Mouse (Mus musculus) layer of hippocampus, postnatal 10 days (tissue): ENCODE measurements at regions not wholly inside any gene's neighbourhood (a gene's known extent, or its start where the extent isn't known, plus 50 kb on each side); places are given as distances from the start of the nearest gene placed in this dataset.

Experiments used
- DNase-seq, 2 experiments: peaks; one replicate each; pipeline ENCODE4 v3.0.0; 2021; ENCODE audit warnings: low spot score in 2 of 2

- DNase-seq, result no peak
These were observed 354.2 kb upstream of the Hs6st1 start for GRCm38 (mm10) chr1:35713961-35714360.

- DNase-seq, result peak in 1 of 2 experiments; percentile 7
These were observed 352.3 kb upstream of the Hs6st1 start for GRCm38 (mm10) chr1:35715931-35716330.

GRCm38 (mm10) chr1:35717166-35717565 lies 351.0 kb upstream of the Hs6st1 start:
- DNase-seq, result no peak

GRCm38 (mm10) chr1:35717659-35718058 lies 350.5 kb upstream of the Hs6st1 start:
- no peak for DNase-seq

GRCm38 (mm10) chr1:35720063-35720462 lies 348.1 kb upstream of the Hs6st1 start:
- peak in 1 of 2 experiments; percentile 4 for DNase-seq

GRCm38 (mm10) chr1:35724366-35724900 lies 343.8 kb upstream of the Hs6st1 start:
- no peak for DNase-seq

GRCm38 (mm10) chr1:35726596-35726995 lies 341.6 kb upstream of the Hs6st1 start:
- DNase-seq, result peak; percentile 69 to 72

GRCm38 (mm10) chr1:35727310-35727990 lies 340.8 kb upstream of the Hs6st1 start:
- DNase-seq, result no peak

GRCm38 (mm10) chr1:35729785-35730295 lies 338.4 kb upstream of the Hs6st1 start:
- DNase-seq, result peak in 1 of 2 experiments; percentile 7

GRCm38 (mm10) chr1:35730309-35730708 lies 337.9 kb upstream of the Hs6st1 start:
- DNase-seq, result peak in 1 of 2 experiments; percentile 7

- no peak for DNase-seq
These were observed 332.0 kb upstream of the Hs6st1 start for GRCm38 (mm10) chr1:35736247-35736646.

- DNase-seq, result peak; percentile 40 to 47
These were observed 318.6 kb upstream of the Hs6st1 start for GRCm38 (mm10) chr1:35749603-35750002.

GRCm38 (mm10) chr1:35750092-35750521 lies 318.1 kb upstream of the Hs6st1 start:
- DNase-seq, result no peak

GRCm38 (mm10) chr1:35752636-35753035 lies 315.6 kb upstream of the Hs6st1 start:
- DNase-seq, result no peak

- DNase-seq, result no peak
These were observed 314.0 kb upstream of the Hs6st1 start for GRCm38 (mm10) chr1:35754170-35754569.

GRCm38 (mm10) chr1:35759010-35759409 lies 309.2 kb upstream of the Hs6st1 start:
- peak in 1 of 2 experiments; percentile 21 for DNase-seq

- DNase-seq, result peak in 1 of 2 experiments; percentile 16
These were observed 308.6 kb upstream of the Hs6st1 start for GRCm38 (mm10) chr1:35759600-35759999.

GRCm38 (mm10) chr1:35763051-35763450 lies 305.1 kb upstream of the Hs6st1 start:
- no peak for DNase-seq

GRCm38 (mm10) chr1:35763456-35763855 lies 304.7 kb upstream of the Hs6st1 start:
- DNase-seq, result no peak

- no peak for DNase-seq
These were observed 304.1 kb upstream of the Hs6st1 start for GRCm38 (mm10) chr1:35764068-35764467.

- DNase-seq, result no peak
These were observed 302.5 kb upstream of the Hs6st1 start for GRCm38 (mm10) chr1:35765692-35766091.

- DNase-seq, result no peak
These were observed 301.9 kb upstream of the Hs6st1 start for GRCm38 (mm10) chr1:35766271-35766670.

GRCm38 (mm10) chr1:35772567-35772966 lies 295.6 kb upstream of the Hs6st1 start:
- no peak for DNase-seq
